Mouse (Mus musculus) adrenal gland, adult (tissue): ENCODE measurements around the gene BC048507.
"Not testable (repeated sequence)": the region's sequence is repeated elsewhere in the genome, so short reads cannot be mapped to it uniquely, and the experiment has no call there.

Experiments used
- DNase-seq, 2 experiments: peaks; one replicate each; pipeline ENCODE4 v3.0.0; 2022 to 2023; ENCODE audit warnings: low spot score in 1 of 2; ENCODE audit not compliant: inconsistent age in 2 of 2

Gene BC048507

GRCm38 (mm10) chr13:67863026-67863425 lies at the start of gene BC048507:
BC048507 (plus strand) TSS chr13:67863326.
- DNase-seq = no peak

DNA sequence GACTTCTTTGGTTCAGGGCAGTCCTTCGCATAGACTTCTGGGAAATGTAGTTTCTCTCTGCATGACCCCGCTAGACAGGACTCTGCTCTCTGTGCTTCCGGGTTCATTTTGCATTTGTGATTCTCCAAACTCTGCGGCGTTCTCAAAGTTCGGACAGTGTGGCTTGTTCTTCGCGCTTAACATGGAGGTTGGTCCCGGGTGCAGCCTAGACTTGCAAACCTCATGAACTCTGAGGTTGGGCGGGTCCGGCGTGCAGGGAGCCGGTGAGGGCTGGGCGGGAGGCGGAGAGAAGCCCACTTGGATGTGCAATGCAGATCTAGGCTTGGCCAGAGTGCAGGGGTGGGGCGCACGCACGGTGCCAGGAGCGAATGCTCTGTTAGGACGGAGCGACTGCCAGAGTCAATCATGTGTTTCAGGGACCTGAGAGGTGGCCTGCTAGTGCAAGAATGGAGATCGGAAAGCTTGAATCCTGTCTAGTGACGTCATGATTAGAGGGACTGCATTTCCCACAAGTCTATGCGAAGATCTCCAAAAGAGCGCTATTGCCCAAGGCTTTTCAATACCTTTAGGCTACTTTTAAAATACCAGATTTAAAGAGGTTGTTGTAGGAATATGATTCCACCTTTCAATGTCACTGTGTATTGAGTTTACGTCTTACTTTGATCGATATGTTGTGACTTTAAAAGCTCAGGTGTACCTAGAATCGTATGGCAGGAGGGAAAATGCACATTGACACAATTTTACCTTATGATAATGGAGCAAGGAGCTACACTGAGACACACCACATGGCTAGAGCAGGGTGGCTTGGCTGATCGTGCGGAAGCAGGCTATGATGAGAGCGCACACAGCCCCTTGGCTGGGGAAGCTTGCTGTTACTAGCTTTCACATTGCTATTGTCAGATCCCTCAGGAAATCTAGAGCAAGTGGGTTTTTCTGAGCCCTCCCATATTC lies 49.1 kb upstream of the BC048507 start, which contains the start of gene Zfp273:
Gene Zfp273 (plus strand): TSS at position 31 of the 951 bp plus-strand sequence.
- DNase-seq = peak; percentile 83 to 95

DNA sequence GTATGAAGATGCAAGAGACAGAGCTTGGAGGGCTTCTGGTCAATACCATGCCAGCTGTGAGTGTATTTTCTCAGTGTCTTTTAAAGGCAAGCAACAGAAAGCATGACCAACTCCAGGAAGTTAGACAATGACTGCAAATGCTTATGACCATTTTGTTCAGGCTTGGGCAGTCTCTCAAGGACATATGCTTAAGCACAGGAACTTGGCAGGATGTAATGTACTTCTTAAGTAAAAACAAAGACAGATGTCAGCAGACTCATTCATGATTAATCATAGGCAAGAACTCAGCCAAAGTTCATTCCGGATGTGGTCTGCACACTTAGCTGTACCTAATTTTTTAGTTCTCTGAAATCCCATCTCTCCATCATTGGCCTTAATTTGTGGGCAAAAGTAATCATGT lies 44.5 kb upstream of the BC048507 start:
- no peak for DNase-seq

DNA sequence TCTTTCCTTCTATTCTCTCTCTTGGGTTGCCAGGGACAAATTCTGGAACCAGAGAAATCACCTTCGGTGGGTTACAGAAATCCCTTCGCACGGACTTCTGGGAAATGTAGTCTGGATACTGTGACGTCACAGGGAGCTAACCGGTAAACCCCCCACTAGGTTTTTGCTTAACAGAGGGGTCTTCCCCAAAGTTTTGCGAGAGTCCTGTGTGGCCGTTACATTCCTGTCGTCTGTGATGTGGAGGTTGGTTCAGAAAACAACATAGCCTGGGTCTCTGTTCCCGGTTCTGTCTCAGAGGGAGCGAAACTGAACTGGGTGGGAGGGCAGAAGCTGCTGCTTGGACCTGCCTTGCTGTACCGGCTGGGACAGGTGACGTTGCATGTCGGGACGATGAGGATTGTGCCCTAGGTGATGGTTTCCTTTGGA lies 32.2 kb upstream of the BC048507 start, which contains the start of gene Gm10037:
Gene Gm10037 (plus strand): TSS at position 196 of the 426 bp plus-strand sequence.
- peak; percentile 51 to 90 for DNase-seq

DNA sequence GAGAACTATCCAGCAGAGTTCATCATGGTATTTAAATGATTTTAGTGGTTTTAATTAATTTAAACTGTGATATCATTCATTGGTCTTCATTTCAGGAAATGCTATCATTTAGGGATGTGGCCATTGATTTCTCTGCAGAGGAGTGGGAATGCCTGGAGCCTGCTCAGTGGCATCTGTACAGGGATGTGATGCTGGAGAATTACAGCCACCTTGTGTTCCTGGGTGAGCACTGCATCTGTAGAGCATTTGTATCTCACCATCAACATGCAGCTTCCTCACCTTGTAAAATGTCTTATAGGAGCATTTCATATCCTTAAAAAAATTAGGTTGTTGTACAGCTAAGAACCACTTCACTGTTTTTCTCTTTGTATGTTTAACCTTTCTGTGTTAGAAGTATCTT lies 30.0 kb upstream of the BC048507 start:
- DNase-seq = peak in 1 of 2 experiments; percentile 33

GRCm38 (mm10) chr13:67843775-67844118 lies 19.4 kb upstream of the BC048507 start:
- no peak for DNase-seq

DNA sequence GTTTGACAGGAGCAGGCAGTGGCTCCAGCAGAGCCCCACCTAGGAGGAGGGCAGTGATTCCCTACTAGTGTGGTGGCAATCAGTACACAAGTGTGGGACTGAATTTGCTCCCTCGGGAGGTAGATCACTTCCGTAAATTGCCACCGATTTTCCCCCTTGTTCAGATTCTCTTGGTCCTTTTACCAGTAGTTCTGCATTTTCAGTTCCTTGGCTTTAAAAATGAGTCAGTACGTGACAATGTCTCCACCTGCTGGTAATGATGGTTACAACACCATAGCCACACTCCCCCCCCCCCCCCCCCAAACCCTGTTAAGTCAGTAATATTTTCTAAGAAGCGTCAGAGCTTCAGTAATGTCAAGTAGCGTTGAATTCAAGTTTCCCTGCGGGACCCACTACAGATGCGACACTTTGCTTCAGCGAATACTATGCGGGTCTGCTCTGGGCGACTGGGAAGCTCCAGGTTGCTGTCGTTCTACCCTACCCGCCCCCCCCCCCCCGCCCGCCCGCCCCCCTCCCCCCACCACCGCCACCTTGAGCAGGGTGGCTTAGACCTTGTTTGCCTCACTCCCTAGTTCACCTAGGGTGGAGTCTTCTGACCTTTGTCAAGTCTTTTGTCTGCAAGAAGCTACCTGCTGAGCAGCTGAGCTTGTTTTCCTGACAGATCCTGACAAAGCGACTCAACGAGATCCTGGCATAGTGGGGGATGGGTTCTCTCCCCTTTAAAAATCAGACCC lies 18.8 kb upstream of the BC048507 start:
- DNase-seq = peak; percentile 49 to 86

DNA sequence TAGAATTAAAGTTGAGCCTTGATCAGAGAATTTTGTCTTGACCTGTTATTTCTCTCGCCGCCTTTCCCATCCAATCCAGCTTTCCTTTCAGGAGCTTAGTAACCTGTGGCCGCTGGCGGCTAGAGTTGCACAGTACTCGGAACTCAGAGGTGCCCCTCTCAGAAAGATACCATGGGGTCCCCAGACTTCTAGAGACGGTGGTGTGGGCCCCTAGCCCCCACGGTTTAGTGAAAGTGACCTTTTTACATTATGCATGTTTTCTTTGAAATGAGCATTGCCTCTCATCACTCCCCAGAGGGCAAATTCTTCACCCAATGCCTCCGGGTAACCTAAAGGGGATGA lies 18.3 kb upstream of the BC048507 start:
- peak in 1 of 2 experiments; percentile 40 for DNase-seq

GRCm38 (mm10) chr13:67850361-67850760 lies 12.8 kb upstream of the BC048507 start:
- no peak for DNase-seq

DNA sequence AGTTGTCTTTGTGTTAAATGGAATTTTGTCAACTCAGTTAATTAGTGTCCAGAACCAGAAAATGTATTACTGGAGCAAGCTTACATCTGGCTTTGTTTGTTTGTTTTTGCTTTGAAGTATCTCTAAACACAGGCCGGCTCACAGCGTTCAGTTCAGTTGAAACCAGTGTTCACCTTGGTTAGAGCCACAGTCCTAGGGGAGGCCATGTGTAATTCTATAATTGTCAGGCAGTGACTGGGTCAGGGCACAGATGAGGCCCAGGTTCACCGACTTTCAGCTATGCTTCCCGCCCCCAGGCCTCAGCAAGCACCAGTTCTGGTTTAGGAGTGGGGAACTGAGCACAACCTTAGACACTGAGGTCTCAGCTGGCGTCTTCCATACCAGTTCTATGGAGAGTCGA lies 10.0 kb upstream of the BC048507 start:
- DNase-seq = no peak

DNA sequence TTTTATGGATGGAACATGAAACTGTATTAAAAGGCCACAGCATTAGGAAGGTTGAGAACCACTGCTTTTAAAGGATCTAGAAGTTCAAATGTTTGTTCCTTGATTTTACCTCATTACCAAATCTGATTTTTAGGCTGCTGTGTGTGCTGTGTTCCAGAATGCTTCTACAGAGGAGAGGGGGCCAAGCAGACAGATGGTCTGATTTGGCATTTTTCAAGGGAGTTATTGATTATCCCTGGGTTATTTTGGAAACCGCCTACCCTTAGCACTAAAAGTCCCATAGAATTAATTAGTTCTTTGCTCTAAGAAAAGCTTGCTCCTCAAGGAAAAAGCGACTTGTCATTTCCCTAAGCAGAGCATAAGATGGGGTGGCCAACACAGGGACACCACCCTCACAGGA lies 9.1 kb upstream of the BC048507 start:
- no peak for DNase-seq

DNA sequence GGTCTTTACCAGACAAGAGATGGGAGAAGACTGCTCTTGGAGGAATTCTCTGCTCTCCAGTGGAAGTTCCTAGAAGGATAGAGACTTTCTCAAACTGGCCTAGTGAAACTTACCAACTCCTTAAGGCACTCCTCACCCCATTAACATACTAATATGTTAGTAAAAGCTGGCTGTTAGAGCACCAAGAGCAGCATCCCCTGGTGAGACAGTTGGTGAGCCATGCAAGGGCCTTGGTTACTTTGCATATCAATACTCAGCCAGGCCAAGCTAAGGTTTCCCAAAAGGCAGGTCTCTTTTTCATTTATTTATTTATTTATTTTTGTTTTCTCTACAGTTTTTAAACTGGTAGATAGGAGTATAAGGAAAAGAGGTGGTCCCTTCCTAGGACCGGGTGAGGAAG lies 5.8 kb upstream of the BC048507 start:
- no peak for DNase-seq

- DNase-seq = no peak
These were observed 618 bp upstream of the BC048507 start for GRCm38 (mm10) chr13:67862508-67862907.

DNA sequence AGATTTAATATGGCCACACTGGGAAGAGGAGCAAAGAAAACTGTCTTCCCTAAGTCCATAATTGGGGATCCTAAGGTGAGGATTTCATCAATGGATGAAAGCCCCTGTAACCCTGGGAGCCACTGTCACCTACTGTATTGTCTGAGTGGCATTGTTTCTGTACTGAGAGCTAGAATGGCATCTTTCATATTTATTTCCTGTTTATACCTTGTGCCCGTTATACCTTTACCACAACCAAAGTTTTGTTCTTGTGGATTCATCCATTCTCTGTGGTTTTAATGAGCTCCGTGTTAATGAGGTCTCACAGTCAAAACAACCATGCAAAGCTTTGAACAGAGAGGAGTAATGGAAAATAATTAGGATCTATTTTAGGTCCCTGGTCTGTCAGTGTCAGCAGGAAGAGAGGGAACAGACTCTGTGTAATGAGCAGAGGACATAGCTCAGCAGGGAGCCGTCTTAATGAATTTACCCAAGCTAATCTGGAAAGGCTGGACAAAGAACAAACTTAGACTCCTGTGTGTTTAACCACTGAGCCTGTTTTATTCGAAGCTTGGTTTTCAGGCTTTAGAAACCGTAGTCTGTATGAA lies 1.7 kb downstream of the BC048507 start:
- no peak for DNase-seq

DNA sequence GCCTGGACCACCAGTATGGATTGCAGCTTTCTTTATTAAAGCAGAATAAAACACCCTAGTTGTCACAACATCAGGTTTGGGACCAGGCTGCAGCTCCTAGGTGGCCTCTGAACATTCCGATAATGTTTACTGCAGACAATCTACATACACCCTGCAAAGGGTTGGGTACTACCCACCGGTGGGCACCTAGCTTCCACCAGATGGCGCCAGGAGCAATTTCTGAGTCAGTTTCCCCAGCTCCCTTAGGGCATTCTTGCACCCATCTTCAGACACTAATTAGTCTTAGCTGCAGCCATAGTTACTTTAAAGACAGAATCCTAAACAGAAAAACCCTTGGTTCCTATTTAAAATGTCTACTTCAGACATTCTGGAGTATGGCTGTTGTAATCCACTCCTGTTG lies 4.8 kb downstream of the BC048507 start:
- DNase-seq = peak in 1 of 2 experiments; percentile 40

DNA sequence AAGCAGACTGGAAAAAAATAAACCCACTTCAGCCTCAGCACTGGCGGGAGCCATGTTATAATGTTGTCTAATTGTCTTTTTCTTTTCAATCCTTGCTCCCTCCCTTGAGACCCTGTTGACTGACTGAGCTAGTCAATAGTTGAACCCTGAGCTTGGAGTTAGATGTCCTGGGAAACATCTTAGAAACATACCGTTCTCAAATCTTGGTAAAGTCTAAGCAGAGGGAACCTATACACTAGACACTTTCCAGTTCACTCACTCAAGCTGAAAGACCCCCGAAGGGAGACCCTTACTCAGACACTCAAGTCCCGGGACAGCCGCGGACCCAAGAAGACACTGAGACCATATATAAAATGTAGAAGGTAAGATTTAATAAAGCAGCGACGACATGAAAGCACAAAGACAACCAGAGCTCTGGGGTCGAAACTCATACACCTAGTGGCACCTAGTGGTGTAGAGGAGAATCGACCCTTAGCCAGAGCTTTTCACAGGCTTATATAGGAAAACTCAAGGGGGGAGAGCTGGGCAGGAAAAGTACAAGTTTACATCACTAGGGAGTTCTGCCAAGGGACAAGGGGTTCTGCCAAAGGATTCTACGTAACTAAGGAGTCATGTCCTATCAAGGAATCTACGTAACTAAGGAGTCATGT lies 13.0 kb downstream of the BC048507 start:
- DNase-seq = not testable (repeated sequence)

DNA sequence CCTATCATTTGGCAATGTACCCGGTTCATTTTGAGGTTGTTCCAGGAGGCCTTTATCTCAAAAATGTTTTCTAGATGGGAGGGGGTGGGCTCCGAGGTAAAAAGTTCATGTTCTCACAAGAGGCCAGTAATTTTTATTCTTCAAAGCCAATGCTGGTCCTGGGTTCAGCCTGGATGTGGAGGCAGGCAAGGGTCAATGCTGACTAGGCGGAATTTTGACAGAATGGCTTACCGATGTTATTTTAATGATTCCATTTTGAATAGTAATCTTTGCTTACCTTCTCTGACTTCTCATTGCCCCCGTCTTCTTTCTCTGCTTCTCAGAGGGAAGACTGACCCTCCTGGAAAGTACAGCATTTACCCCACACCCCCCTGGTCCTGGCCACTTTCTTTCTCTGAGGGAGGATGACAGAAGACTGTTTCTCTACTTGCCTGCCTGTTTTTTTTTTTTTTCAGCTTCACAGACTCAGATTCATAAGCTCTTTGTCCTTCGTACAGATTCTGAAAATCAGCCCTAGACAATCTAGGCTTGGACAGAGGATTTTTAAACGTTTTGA lies 13.7 kb downstream of the BC048507 start:
- DNase-seq = no peak

DNA sequence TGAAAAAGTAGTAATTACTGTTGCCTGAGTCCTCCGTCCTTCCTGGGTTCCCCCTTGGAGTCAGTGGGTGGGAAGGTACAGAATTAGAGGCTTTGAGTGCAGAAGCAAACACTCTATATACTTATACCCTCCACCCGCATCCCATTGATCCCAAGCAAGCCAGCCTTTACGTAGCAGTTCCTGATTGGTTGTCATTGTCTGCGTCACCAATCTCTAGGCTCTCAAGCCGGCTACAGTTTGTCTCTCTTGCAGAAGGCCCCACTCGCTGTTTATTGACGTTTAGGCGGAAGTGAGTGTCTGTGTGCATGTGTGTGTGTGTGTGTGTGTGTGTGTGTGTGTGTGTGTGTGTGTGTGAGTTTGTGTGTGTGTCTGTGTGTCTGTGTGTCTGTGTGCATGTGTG lies 20.8 kb downstream of the BC048507 start:
- no peak for DNase-seq

DNA sequence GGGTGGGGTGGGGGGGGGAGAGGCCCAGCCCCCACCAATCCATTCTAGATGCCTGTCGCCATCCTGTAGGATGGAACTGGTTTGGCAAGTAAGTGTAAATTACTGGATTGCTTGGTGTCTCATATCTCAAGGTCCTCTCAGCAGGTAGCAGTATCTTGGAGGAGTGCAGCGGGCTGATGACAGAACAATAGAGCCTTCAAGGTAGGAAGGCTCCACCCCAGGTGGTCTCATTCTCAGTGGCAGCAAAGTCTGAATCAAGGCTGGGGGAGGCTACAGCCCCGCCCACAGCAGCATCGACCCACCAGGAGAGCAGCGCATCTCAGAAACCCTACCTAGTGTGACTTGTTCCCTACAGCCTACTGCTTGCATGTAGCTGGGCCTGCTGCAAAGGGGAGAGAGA lies 46.6 kb downstream of the BC048507 start:
- DNase-seq = no peak
